Mouse (Mus musculus) heart, embryonic 13.5 days (tissue): ENCODE measurements around the gene 4933411K16Rik. TPM values are rescaled to one million over a fixed set of nuclear protein-coding genes. Genes with fewer than 3 reads are reported as not detected.
"Not testable (repeated sequence)": the region's sequence is repeated elsewhere in the genome, so short reads cannot be mapped to it uniquely, and the experiment has no call there.

Experiments used
- ATAC-seq: fragments of 200-750 bp; cut with Nextera tagmentation; 2 replicates; pipeline ENCODE4 v1.8.0; 2017; ENCODE audit warnings: moderate TSS enrichment; ENCODE audit not compliant: insufficient number of reproducible peaks, low FRiP score, low TSS enrichment; ENCODE audit errors: extremely low read depth
- H3K27ac ChIP-seq: fragments of 300-500 bp; sonication (generic); replicated peaks from 2 replicates; pipeline ENCODE4 v1.5.1; 2015; ENCODE audit warnings: moderate library complexity, mild to moderate bottlenecking, inconsistent platforms
- H3K27me3 ChIP-seq: fragments of 300-500 bp; sonication (generic); replicated peaks from 2 replicates; pipeline ENCODE4 v1.6.1; 2015; ENCODE audit warnings: mild to moderate bottlenecking, inconsistent platforms
- H3K36me3 ChIP-seq: fragments of 300-500 bp; sonication (generic); 2 replicates; pipeline ENCODE4 v1.6.1; 2015; ENCODE audit warnings: mild to moderate bottlenecking, inconsistent platforms
- H3K4me1 ChIP-seq: fragments of 300-500 bp; sonication (generic); 2 replicates; pipeline ENCODE4 v1.6.1; 2015; ENCODE audit warnings: inconsistent platforms
- H3K4me2 ChIP-seq: fragments of 300-500 bp; sonication (generic); 2 replicates; pipeline ENCODE4 v1.6.1; 2015; ENCODE audit warnings: inconsistent platforms, mild to moderate bottlenecking, moderate library complexity
- H3K4me3 ChIP-seq: fragments of 300-500 bp; sonication (generic); 2 replicates; pipeline ENCODE4 v1.5.1; 2015; ENCODE audit warnings: moderate library complexity, mild to moderate bottlenecking, inconsistent platforms
- H3K9ac ChIP-seq: fragments of 300-500 bp; sonication (generic); 2 replicates; pipeline ENCODE4 v1.6.1; 2015; ENCODE audit warnings: inconsistent platforms, mild to moderate bottlenecking, moderate library complexity
- H3K9me3 ChIP-seq: fragments of 300-500 bp; sonication (generic); 2 replicates; pipeline ENCODE4 v1.6.1; 2016; ENCODE audit warnings: inconsistent platforms
- WGBS: fragments of 180-500 bp; shearing (Covaris S2); methylation state at CpG from one replicate; pipeline ENCODE4 v1.1.7; 2015; ENCODE audit warnings: mixed read lengths; 5-methylcytosine and 5-hydroxymethylcytosine counted together
- polyA plus RNA-seq: library from polyadenylated mRNA; unstranded; fragments of >200 nt; fragmentation: Nextera tagmentation; extraction: Ambion mirVana; gene quantifications from 2 replicates; pipeline ENCODE4 v1.2.1, GENCODE M21; 2015

The 4933411K16Rik gene
- polyA plus RNA-seq, 1 experiment from 2014 or later: not detected

DNA sequence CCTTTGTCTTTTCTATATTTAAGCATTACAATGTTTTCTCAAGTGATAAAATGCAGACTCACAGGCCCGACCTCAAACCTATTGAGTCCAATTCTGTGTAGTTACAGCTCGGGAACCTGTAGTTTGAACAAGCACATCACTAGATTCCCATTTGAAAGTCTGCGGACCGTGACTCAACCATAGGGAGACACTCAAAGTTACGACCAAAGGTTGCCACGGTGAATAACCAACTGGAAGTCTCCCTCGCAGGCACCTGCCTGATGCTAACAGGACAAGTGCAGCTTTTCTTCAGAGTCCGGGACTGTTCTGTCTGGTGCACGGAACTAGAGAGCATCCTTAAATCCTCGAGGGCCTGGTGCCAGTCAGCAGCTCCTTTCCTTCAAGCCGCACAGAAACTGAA lies 28.4 kb downstream of the 4933411K16Rik start:
- WGBS: 75% methylated on average over 11 of the region's 11 CpGs
- Histone ChIP-seq H3K4me2 (no peak overlapping the region), H3K27ac (no peak overlapping the region), H3K4me3 (no peak overlapping the region), H3K9me3 (no peaks in the 10 kb centered on the region), H3K4me1 (peaks cover 1% of the 10 kb centered on the region), H3K27me3 (no peaks in the 10 kb centered on the region), H3K9ac (no peak overlapping the region), H3K36me3 (peaks cover 5% of the 10 kb centered on the region; the same call in 1 of the 2 replicates)
- no peak for ATAC-seq

DNA sequence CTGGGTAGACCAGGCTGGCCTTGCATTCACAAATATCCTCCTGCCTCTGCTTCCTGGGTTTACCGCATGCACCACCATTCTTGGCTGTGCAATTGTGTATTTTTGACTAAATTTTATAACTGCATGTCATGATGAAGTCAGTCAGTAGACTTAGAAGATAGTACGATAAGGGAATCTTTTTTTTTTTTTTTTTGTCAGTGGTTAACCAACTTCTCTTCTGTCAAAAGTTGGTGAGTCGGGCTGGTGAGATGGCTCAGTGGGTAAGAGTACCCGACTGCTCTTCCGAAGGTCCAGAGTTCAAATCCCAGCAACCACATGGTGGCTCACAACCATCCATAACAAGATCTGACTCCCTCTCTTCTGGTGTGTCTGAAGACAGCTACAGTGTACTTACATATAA lies 29.6 kb downstream of the 4933411K16Rik start:
- H3K4me1 ChIP-seq, H3K4me2 ChIP-seq, H3K27ac ChIP-seq, ATAC-seq, H3K9ac ChIP-seq, H3K9me3 ChIP-seq, H3K36me3 ChIP-seq, H3K27me3 ChIP-seq, H3K4me3 ChIP-seq: not testable (repeated sequence)
- 88% methylated on average over 5 of the region's 5 CpGs for WGBS

DNA sequence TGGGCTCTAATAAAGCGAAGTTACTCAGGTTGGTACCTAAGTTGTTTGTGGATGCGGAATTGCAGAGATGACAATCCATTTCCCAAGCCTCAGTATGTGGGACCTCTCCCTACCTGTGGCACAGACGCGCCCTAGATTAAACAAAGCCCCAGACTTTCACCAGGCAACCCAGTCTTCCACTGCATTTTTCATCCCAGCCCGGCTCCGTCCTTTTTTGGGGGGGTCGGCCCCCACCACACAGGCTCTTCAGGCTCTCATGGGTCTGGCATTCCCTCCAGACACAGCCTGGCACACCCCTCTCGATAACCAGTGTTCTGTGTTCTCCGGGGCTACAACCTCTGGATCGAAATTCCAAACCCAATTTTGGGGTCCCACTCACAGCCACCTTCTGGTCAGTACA lies 33.6 kb downstream of the 4933411K16Rik start:
- WGBS: 11% methylated on average over 10 of the region's 10 CpGs
- H3K27ac ChIP-seq: no peak overlapping the region
- peak overlapping the region; percentile 89 for H3K4me2 ChIP-seq
- H3K27me3 ChIP-seq: no peaks in the 10 kb centered on the region
- peak overlapping the region; percentile 78 for H3K4me3 ChIP-seq
- peaks cover 19% of the 10 kb centered on the region for H3K4me1 ChIP-seq
- H3K9ac ChIP-seq: peak overlapping the region; percentile 85
- no peak for ATAC-seq
- no peaks in the 10 kb centered on the region for H3K9me3 ChIP-seq
- H3K36me3 ChIP-seq: no peaks in the 10 kb centered on the region

DNA sequence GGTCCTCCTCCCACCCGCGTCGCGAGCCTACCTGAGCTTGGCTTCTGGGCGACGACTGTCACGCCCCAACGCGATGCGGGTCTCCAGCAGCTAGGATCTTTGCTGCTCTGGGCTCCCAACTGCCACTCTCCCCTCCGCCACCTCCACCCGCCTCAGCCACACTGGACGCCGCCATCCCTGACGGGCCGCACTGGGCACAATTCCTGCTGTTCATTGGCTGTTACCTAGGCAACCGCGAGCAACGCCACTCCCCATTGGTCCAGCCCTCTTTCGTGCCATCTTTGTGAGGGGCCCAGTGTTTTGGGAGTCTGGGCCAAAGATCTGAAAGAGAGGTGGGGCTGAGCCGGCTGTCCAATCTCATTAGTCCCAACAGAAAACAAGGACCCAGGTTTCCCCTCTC lies 34.1 kb downstream of the 4933411K16Rik start, which contains the start of gene Morn4:
Gene Morn4 (minus strand): TSS at position 192 of the 400 bp plus-strand sequence.
- Histone ChIP-seq H3K9ac (peak within 1 kb of the TSS; percentile 85), H3K27me3 (no peaks in the 10 kb centered on the region), H3K36me3 (no peaks in the 10 kb centered on the region), H3K9me3 (no peaks in the 10 kb centered on the region), H3K4me2 (peak within 1 kb of the TSS; percentile 89), H3K27ac (no peak within 1 kb of the TSS), H3K4me1 (peaks cover 20% of the 10 kb centered on the region), H3K4me3 (peak within 1 kb of the TSS; percentile 78)
- WGBS: 0% methylated on average over 21 of the region's 21 CpGs
- ATAC-seq: no peak

DNA sequence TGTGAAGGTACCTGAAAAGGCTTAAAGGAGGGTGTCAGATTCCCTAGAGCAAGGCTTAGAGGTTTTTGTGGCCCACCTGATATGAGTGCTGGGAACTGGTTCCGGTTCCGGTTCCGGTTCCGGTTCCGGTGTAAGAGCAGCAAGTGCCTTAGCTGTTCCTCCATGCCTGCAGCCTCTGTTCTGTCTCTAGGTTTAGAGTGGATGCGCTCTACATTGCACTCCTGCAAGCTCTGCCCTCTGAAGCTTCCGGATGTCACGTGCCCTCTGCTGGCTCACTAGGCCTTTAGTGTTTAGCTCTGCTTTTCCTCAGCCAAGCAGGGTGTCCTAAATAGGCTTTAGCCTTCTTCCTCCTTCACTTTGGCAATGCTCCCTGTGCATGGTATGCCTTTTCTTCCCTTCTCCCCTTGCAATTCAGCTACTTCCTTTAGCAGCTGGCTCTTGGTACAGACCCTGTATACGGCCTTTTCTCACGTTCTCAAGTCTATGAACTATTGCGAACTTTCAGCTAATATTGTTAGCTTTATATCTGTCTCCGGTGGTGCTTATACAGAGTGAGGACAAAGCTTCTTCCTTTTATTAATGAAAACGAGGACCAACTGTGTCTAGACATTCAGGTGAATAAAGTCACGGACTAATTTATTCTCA lies 37.2 kb downstream of the 4933411K16Rik start:
- peak overlapping the region; percentile 79 for H3K4me2 ChIP-seq
- H3K27me3 ChIP-seq: no peaks in the 10 kb centered on the region
- H3K27ac ChIP-seq: peak overlapping the region; percentile 91
- peaks cover 12% of the 10 kb centered on the region for H3K36me3 ChIP-seq
- peaks cover 30% of the 10 kb centered on the region for H3K4me1 ChIP-seq
- WGBS: 20% methylated on average over 14 of the region's 14 CpGs
- H3K4me3 ChIP-seq: peak overlapping the region; percentile 96
- no peak for ATAC-seq
- H3K9ac ChIP-seq: peak overlapping the region; percentile 78
- H3K9me3 ChIP-seq: no peaks in the 10 kb centered on the region

DNA sequence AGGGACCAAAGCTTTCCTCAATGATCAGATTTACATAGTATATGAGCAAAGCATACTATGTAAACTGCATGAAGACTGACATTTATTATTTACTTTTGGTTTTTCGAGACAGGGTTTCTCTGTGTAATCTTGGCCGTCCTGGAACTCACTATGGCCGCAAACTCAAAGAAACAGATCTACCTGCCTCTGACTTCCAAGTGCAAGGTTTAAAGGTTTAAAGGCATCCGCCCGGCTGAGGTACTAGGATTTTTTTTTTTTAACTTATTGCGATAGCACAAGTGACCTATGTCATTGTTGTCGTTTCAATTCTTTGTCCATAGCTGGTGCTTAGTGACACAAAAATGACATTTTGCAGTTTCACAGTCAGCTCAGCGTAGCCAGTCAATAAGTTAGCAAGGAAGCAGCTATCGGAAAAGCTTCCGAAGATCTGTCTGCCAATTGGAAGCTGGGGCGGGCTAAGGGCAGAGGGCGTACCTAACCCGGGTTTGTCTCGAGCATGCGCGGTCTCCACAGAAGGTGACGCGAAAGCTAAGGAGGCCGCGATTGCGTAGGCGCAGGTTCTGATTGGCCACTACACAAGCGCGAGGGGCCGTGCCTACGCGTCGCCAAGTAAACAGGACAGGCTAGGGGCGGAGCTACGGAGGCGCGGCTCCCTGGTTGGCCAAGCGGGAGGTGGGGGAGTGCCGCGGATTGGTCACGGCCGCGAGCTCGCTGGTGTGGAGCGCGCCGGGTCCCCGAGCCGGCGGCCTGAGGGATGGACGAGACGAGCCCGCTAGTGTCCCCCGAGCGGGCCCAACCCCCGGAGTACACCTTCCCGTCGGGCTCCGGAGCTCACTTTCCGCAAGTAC lies 37.9 kb downstream of the 4933411K16Rik start, which contains the start of gene Pi4k2a:
Gene Pi4k2a (plus strand): TSS at position 723 of the 848 bp plus-strand sequence.
- peak within 1 kb of the TSS; percentile 79 for H3K4me2 ChIP-seq
- H3K27me3 ChIP-seq: no peaks in the 10 kb centered on the region
- WGBS: under 1% methylated on average over 55 of the region's 55 CpGs
- H3K4me3 ChIP-seq: peak within 1 kb of the TSS; percentile 96
- peaks cover 18% of the 10 kb centered on the region for H3K36me3 ChIP-seq
- no peaks in the 10 kb centered on the region for H3K9me3 ChIP-seq
- H3K27ac ChIP-seq: peak within 1 kb of the TSS; percentile 91
- ATAC-seq: peak; percentile 98
- H3K9ac ChIP-seq: peak within 1 kb of the TSS; percentile 91
- peaks cover 30% of the 10 kb centered on the region for H3K4me1 ChIP-seq

DNA sequence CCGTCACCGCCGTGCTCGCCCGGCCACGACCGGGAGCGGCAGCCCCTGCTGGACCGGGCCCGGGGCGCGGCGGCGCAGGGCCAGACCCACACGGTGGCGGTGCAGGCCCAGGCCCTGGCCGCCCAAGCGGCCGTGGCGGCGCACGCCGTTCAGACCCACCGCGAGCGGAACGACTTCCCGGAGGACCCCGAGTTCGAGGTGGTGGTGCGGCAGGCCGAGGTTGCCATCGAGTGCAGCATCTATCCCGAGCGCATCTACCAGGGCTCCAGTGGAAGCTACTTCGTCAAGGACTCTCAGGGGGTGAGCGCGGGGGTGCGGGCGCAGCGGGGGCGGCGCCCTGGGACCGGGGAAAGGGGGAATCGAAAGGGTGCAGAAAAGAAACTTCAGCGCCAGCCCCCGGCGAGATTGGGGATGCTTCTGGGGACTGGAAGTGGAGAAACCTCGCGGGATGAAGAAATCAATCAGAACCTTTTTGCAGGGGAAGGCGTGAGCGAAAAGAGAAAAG lies 38.6 kb downstream of the 4933411K16Rik start:
- under 1% methylated on average over 51 of the region's 52 CpGs for WGBS
- Histone ChIP-seq H3K9me3 (no peaks in the 10 kb centered on the region), H3K9ac (peak overlapping the region; percentile 91), H3K4me1 (peaks cover 27% of the 10 kb centered on the region), H3K4me3 (peak overlapping the region; percentile 96), H3K27me3 (no peaks in the 10 kb centered on the region), H3K27ac (peak overlapping the region; percentile 91), H3K36me3 (peaks cover 22% of the 10 kb centered on the region), H3K4me2 (peak overlapping the region; percentile 73)
- peak; percentile 50 for ATAC-seq

DNA sequence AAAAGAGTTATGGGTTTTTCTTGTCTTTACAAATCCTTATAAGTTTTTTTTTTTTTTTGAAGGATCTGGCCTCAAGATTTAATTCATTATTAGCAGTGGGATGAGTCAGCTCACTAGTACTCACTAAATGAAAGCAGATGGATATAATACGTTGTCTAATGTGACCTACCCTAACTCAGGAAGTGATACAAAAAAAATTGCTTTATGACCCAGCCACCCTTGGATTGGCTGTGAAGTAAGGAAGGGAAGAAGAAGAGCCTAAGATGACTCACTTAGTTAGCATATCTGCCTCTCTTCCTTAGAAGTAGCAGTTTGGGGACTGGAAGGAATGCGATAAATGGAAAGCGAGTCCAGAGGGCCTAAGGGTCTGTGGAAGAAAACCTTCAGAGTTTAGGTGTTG lies 47.4 kb downstream of the 4933411K16Rik start:
- Histone ChIP-seq H3K36me3 (peaks cover 41% of the 10 kb centered on the region), H3K27me3 (no peaks in the 10 kb centered on the region), H3K9me3 (no peaks in the 10 kb centered on the region), H3K4me3 (no peak overlapping the region), H3K4me2 (no peak overlapping the region), H3K27ac (no peak overlapping the region), H3K4me1 (no peaks in the 10 kb centered on the region), H3K9ac (no peak overlapping the region)
- WGBS: 78% methylated on average over 3 of the region's 3 CpGs
- no peak for ATAC-seq

Other genes starting within 250 kb of the 4933411K16Rik start
- 2.1 and 2.2 TPM in 2 replicates for gene Frat1, start 222.3 kb upstream of the 4933411K16Rik start, polyA plus RNA-seq
- gene Frat2, start 204.1 kb upstream of the 4933411K16Rik start, polyA plus RNA-seq: 1.6 and 2.1 TPM in 2 replicates
- 10.4 and 11.8 TPM in 2 replicates for gene Rrp12, start 156.1 kb upstream of the 4933411K16Rik start, polyA plus RNA-seq
- gene Pgam1, start 140.3 kb upstream of the 4933411K16Rik start, polyA plus RNA-seq: 780 and 862 TPM in 2 replicates
- gene Exosc1, start 118.8 kb upstream of the 4933411K16Rik start, polyA plus RNA-seq: 46.5 and 47.1 TPM in 2 replicates
- 55.3 and 57.5 TPM in 2 replicates for gene Zdhhc16, start 118.8 kb upstream of the 4933411K16Rik start, polyA plus RNA-seq
- gene Mms19, start 71.1 kb upstream of the 4933411K16Rik start, polyA plus RNA-seq: 17.2 and 22.1 TPM in 2 replicates
- gene Ubtd1, start 70.5 kb upstream of the 4933411K16Rik start, polyA plus RNA-seq: 12.8 and 14.6 TPM in 2 replicates
- gene Ankrd2, start 16.2 kb upstream of the 4933411K16Rik start, polyA plus RNA-seq: not detected in 2 replicates
- gene Hoga1, start 6.6 kb upstream of the 4933411K16Rik start, polyA plus RNA-seq: 0.44 and 1.4 TPM in 2 replicates
- gene Morn4, start 34.1 kb downstream of the 4933411K16Rik start, polyA plus RNA-seq: 15.2 and 15.3 TPM in 2 replicates
- 14.5 and 16.9 TPM in 2 replicates for gene Pi4k2a, start 38.2 kb downstream of the 4933411K16Rik start, polyA plus RNA-seq
- 30.6 and 34.2 TPM in 2 replicates for gene Avpi1, start 76.8 kb downstream of the 4933411K16Rik start, polyA plus RNA-seq
- gene Marveld1, start 95.2 kb downstream of the 4933411K16Rik start, polyA plus RNA-seq: 7.4 and 7.7 TPM in 2 replicates
- gene Zfyve27, start 111.7 kb downstream of the 4933411K16Rik start, polyA plus RNA-seq: 20.2 and 22.2 TPM in 2 replicates
- gene Sfrp5, start 150.0 kb downstream of the 4933411K16Rik start, polyA plus RNA-seq: 4.4 and 5.4 TPM in 2 replicates
- gene Golga7b, start 195.3 kb downstream of the 4933411K16Rik start, polyA plus RNA-seq: 0.22 and 0.25 TPM in 2 replicates